Mouse (Mus musculus): ENCODE data around the gene Zfp367.

DNA sequence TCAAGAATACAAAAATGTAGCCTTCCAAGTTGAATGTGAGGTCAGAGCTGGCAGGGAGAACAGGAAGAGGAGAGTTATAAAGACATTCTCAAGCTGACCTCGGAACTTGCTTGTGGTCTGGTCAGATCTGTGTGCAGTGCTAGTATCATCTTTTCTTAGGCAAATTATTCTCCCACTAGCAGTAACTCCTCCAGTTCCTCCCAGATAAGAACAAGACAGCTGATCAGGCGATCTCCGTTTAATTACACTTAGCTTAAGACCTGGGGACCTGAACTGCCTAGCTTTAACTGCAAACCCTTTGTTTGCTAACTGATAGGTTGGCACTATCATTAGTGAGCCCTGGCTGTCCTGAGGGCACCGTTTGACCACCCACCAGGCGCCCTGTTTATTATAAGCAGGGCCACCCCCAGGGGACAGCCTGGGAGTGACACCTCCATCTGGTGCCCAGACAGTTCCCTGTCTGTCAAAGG is 44.6 kb downstream of the Zfp367 start:
- TF ChIP-seq CTCF (IDR thresholded peaks at IDR 0.05; ENCODE audit: low read depth) = no peak
- TF ChIP-seq EP300 (IDR thresholded peaks at IDR 0.05; ENCODE audit: low read depth) = no peak

All from liver, embryonic 14.5 days (tissue).